ENCODE assay signal across 27 mouse cellular contexts in genomic region chr7:125808210-125808609, GRCm38 (mm10).
DNase-seq lines count a peak whose midpoint lies in the region; ATAC-seq and TF ChIP-seq lines count a peak whose summit lies in the region.
"Had no signal": no experiment of that assay in that cellular context is flagged by ENCODE, and none has a peak within 500 bp of the region (broad histone marks: within the 10 kb centered on the region; RNA-seq: fewer than 3 reads in every experiment).

No protein-coding gene starts in this region.

- H3K4me3 ChIP-seq in kidney, adult 2 months (ENCODE audit: insufficient read depth, low read depth, low read length) = no peak overlapping the region
- H3K4me3 ChIP-seq in heart, embryonic 12.5 days = no peak overlapping the region
- H3K4me3 ChIP-seq: embryonic facial prominence, embryonic 13.5 days; erythroblast, embryonic 14.5 days; forebrain, embryonic 12.5 days; heart, embryonic 15.5 days; intestine, embryonic 15.5 days; limb, embryonic 10.5 days; limb, embryonic 15.5 days; liver, embryonic 15.5 days; megakaryocyte, embryonic 14.5 days; midbrain, embryonic 13.5 days; neural tube, embryonic 13.5 days had no signal

- no peak for TF ChIP-seq CTCF in kidney, adult 2 months (conservative IDR thresholded peaks at IDR 0.05; ENCODE audit: insufficient read depth, insufficient read length, low read depth, low read length)

- H3K27me3 ChIP-seq in kidney, adult 2 months (replicated peaks; ENCODE audit: control insufficient read depth, insufficient read depth, low read length) = no peaks in the 10 kb centered on the region
- no peaks in the 10 kb centered on the region for H3K27me3 ChIP-seq in heart, embryonic 12.5 days (replicated peaks)
- H3K27me3 ChIP-seq: embryonic facial prominence, embryonic 13.5 days; forebrain, embryonic 12.5 days; heart, embryonic 15.5 days; intestine, embryonic 15.5 days; limb, embryonic 15.5 days; liver, embryonic 15.5 days; midbrain, embryonic 13.5 days; neural tube, embryonic 13.5 days had no signal

- DNase-seq in kidney, adult 2 months = peak; percentile 31
- DNase-seq in kidney, adult 18-20 months = no peak
- DNase-seq in adrenal gland, postnatal 10 days = peak; percentile 50
- peak; percentile 18 for DNase-seq in brain, adult 2 months (ENCODE audit: low read depth, low spot score)
- peak; percentile 56 for DNase-seq in lung, postnatal 36 days
- DNase-seq in thymus, postnatal 4 days = no peak
- DNase-seq: cerebellum, adult 11-12 months; cerebellum, adult 9-11 months; gastrocnemius, postnatal 10 days; kidney, adult 9 months; kidney, postnatal 10 days; thymus, adult 2 months; thymus, postnatal 36 days had no signal

- no peak overlapping the region for H3K4me2 ChIP-seq in heart, embryonic 12.5 days
- H3K4me2 ChIP-seq: embryonic facial prominence, embryonic 13.5 days; forebrain, embryonic 12.5 days; heart, embryonic 15.5 days; intestine, embryonic 15.5 days; limb, embryonic 15.5 days; liver, embryonic 15.5 days; midbrain, embryonic 13.5 days; neural tube, embryonic 13.5 days had no signal

- no peaks in the 10 kb centered on the region for H3K4me1 ChIP-seq in kidney, adult 2 months (ENCODE audit: control insufficient read depth, insufficient read depth, low read length)
- H3K4me1 ChIP-seq in heart, embryonic 12.5 days (replicated peaks) = 0 out of 2 replicates have a peak, but pooled peaks cover 2% of the 10 kb centered on the region
- H3K4me1 ChIP-seq: forebrain, embryonic 12.5 days; heart, embryonic 15.5 days; intestine, embryonic 15.5 days; limb, embryonic 15.5 days; liver, embryonic 15.5 days; megakaryocyte, embryonic 14.5 days; midbrain, embryonic 13.5 days; neural tube, embryonic 13.5 days had no signal

- WGBS in kidney, adult 2 months = 68% methylated on average over 3 of the region's 3 CpGs
- WGBS in heart, embryonic 12.5 days = 73% methylated on average over 3 of the region's 3 CpGs

- no peak overlapping the region for H3K9ac ChIP-seq in heart, embryonic 12.5 days
- H3K9ac ChIP-seq: embryonic facial prominence, embryonic 13.5 days; forebrain, embryonic 12.5 days; heart, embryonic 15.5 days; intestine, embryonic 15.5 days; limb, embryonic 15.5 days; liver, embryonic 15.5 days; midbrain, embryonic 13.5 days; neural tube, embryonic 13.5 days had no signal

- no peaks in the 10 kb centered on the region for H3K9me3 ChIP-seq in heart, embryonic 12.5 days (replicated peaks)
- H3K9me3 ChIP-seq: embryonic facial prominence, embryonic 13.5 days; forebrain, embryonic 12.5 days; heart, embryonic 15.5 days; intestine, embryonic 15.5 days; limb, embryonic 10.5 days; limb, embryonic 15.5 days; liver, embryonic 15.5 days; megakaryocyte, embryonic 14.5 days; midbrain, embryonic 13.5 days; neural tube, embryonic 13.5 days had no signal

- no peaks in the 10 kb centered on the region for H3K36me3 ChIP-seq in kidney, adult 2 months (ENCODE audit: control insufficient read depth, insufficient read depth, low read length)
- H3K36me3 ChIP-seq in heart, embryonic 12.5 days = peaks cover 6% of the 10 kb centered on the region; the same call in 1 of the 2 replicates
- H3K36me3 ChIP-seq: heart, embryonic 15.5 days; intestine, embryonic 15.5 days; liver, embryonic 15.5 days had no signal

- no peak for TF ChIP-seq POLR2A in kidney, adult 2 months (IDR thresholded peaks at IDR 0.05; ENCODE audit: low read depth, low read length)

- no peak for ATAC-seq in heart, embryonic 12.5 days (ENCODE audit: insufficient number of reproducible peaks, low FRiP score)
- ATAC-seq: CD4-positive, CD25-positive, alpha-beta regulatory T cell, adult 4 months; hindbrain, embryonic 16.5 days; intestine, embryonic 15.5 days; midbrain, embryonic 13.5 days had no signal

- no peak overlapping the region for H3K27ac ChIP-seq in kidney, adult 2 months (ENCODE audit: insufficient read depth, low read depth, low read length)
- H3K27ac ChIP-seq in heart, embryonic 12.5 days (ENCODE audit: poor library complexity, severe bottlenecking) = no peak overlapping the region
- H3K27ac ChIP-seq: embryonic facial prominence, embryonic 13.5 days; forebrain, embryonic 12.5 days; heart, embryonic 15.5 days; intestine, embryonic 15.5 days; limb, embryonic 10.5 days; limb, embryonic 15.5 days; liver, embryonic 15.5 days; midbrain, embryonic 13.5 days; neural tube, embryonic 13.5 days had no signal

Comparison
In these comparisons a context has a peak if more than half of its experiments do, and no peak if none do; other contexts are left out.
1. DNase-seq: peak in kidney, adult 2 months (single experiment), adrenal gland, postnatal 10 days (single experiment), brain, adult 2 months (single experiment) and lung, postnatal 36 days (single experiment); none in kidney, adult 18-20 months (single experiment) and thymus, postnatal 4 days (single experiment).